Mouse (Mus musculus) cerebral cortex, adult 2 months (tissue): ENCODE data around the gene Fgf8.

ENCODE experiments used
- WGBS: fragments of 180-500 bp; shearing (Covaris S2); methylation state at CpG from one replicate; pipeline ENCODE4 v1.1.7; 2018; 5-methylcytosine and 5-hydroxymethylcytosine counted together

Gene Fgf8

GRCm38 (mm10) chr19:45742218-45742983 lies at the start of gene Fgf8:
Gene Fgf8, minus strand, starts transcription at chr19:45742915.
- 1% methylated on average over 62 of the region's 68 CpGs for WGBS

DNA sequence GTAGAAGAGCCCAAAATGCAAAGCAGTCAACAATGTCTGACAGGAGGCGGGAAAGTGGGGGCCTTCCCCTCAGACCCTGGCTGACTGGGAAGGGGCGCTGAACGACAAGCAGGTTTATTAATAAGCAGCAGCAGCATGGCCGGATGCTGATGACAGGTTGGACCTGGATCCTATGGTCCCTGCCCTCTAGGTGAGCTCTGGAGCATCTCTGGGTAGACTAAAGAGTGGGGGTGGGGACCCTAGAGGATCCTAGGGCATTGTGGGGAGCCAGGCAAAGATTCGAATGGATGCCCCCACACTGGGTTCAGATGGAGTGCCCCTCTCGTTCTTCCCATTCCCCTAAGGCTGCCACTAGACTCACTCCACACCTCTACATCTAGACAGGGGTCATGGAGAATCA lies 49.7 kb upstream of the Fgf8 start:
- 88% methylated on average over 6 of the region's 6 CpGs for WGBS

DNA sequence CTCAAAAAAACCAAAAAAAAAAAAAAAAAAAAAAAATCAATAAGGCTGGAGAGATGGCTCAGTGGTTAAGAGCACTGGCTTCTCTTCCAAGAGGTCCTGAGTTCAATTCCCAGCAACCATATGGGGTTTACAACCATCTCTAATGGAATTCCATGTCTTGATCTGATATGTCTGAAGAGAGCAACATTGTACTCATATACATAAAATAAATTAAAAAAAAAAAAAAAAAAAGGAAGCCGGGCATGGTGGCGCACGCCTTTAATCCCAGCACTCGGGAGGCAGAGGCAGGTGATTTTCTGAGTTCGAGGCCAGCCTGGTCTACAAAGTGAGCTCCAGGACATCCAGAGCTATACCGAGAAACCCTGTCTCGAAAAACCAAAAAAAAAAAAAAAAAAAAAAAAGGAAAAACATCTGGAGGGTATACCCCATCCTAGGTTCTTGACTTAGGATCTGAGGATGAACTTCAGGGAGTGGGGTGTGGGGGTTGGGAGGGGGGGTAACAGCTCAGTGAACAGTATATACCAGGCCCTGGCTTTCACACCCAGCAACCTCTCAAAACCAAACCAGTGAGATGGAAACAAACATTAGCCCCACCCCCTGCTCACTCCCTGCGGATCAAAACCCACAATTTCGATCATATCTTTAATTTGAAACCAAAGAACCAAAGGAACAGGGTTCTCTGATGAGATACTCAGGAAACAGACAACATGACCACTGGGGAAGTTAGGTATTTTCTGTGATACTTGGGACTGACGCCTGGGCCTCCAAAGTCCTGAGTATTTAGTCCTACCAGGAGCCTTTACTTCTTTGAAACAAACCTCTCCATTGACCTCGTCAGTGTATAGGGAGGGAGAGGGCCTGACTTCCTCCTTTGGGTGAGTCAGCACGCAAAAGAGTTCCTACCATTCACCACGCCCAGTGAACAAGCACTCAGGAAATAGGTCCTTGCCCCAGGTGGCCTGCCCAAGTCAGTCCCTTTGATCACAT lies 47.5 kb upstream of the Fgf8 start:
- WGBS = 80% methylated on average over 13 of the region's 13 CpGs

- WGBS = 81% methylated on average over 7 of the region's 7 CpGs
These were observed 46.6 kb upstream of the Fgf8 start for GRCm38 (mm10) chr19:45789365-45789764.

- WGBS = 75% methylated on average over 4 of the region's 4 CpGs
These were observed 45.6 kb upstream of the Fgf8 start for GRCm38 (mm10) chr19:45788337-45788736.

GRCm38 (mm10) chr19:45787450-45787849 lies 44.7 kb upstream of the Fgf8 start:
- 72% methylated on average over 3 of the region's 3 CpGs for WGBS

DNA sequence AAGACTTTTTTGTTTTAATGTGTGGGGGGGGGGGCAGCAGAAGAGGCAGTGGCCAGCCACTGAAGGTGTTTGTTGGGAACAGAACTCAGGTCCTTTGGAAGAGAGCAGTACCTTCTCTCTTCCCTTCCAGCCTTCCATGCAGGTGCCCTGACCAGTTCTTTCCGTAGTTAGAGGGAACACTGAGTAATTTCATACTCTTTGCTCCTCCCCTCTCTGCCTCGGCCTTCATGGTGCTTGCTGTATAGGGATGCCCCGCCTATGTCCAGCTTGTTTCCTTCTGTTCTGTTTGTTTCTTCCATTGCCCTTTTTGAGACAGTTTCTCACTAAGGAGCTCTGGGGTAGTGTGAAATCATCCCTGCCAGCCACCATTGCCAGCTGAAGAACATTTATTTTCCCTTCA lies 42.8 kb upstream of the Fgf8 start:
- 51% methylated on average over 3 of the region's 3 CpGs for WGBS

DNA sequence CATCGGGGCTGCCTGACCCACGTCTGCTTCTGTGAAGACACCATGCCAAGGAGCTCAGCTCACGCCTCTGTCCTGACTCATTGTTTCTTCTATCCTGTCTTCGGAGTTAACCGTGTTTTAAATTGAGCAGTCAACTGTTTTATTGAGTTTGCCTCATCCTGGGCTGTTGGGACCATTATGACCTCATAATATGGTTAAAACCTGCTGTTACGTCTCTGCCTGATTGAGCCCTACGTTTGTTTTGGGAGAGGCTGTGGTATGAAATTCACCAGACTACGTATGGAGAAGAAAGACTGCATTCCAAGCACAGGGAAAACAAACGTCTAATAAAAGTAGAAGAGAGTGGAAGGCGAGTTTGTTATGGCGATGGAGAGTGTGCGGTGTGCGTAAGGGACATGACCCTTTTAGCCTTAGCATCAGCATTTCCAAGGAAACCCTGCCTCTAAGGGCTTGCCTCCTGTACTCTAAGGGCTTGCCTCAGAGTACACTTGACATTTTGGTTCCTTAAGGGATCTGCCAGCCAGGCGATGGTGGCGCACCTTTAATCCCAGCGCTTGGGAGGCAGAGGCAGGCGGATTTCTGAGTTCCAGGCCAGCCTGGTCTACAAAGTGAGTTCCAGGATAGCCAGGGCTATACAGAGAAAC lies 41.3 kb upstream of the Fgf8 start:
- WGBS = 31% methylated on average over 17 of the region's 17 CpGs

DNA sequence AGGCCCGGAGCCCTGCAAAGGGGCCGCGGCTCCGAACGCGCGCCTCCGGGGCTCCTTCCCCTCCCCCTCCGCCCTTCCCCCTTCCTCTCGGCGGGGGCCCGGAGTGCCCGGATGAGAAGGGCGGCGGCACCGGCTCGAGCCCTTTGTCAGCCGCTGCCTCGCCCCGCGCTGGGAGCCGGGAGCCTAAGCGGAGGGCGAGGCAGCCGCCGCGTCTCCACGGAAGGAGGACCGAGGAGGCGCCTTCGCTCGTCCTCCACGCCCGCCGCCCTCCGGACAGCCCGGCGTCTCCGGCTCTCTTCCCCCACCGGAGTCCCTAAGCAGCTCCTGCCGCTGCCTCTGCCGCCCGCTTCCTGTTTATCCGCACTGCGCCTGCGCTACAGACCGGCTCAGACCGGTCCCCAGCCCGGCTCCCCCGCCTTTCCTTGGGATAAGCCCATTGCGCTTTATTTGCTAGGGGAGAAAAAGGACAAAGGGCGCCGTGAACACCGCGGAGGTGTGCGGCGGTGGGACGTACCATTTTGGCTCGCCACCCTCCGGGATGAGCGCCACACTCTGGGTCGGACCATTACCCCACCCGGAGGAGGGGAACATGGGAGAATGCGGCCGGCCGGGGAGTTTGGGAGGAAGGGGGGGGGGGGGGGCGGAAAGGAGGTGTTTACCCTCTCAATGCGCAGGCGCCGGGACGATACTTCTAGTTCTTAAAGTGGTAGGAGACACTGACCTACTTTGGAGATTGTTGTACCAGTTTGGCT lies 40.6 kb upstream of the Fgf8 start, which contains the start of gene Mgea5:
TSS of gene Mgea5 (minus strand) at position 657 of the 752 bp plus-strand sequence.
- 1% methylated on average over 68 of the region's 71 CpGs for WGBS

GRCm38 (mm10) chr19:45782315-45783001 lies 39.7 kb upstream of the Fgf8 start:
- WGBS = 1% methylated on average over 36 of the region's 36 CpGs

GRCm38 (mm10) chr19:45781676-45782075 lies 39.0 kb upstream of the Fgf8 start:
- 25% methylated on average over 8 of the region's 8 CpGs for WGBS

DNA sequence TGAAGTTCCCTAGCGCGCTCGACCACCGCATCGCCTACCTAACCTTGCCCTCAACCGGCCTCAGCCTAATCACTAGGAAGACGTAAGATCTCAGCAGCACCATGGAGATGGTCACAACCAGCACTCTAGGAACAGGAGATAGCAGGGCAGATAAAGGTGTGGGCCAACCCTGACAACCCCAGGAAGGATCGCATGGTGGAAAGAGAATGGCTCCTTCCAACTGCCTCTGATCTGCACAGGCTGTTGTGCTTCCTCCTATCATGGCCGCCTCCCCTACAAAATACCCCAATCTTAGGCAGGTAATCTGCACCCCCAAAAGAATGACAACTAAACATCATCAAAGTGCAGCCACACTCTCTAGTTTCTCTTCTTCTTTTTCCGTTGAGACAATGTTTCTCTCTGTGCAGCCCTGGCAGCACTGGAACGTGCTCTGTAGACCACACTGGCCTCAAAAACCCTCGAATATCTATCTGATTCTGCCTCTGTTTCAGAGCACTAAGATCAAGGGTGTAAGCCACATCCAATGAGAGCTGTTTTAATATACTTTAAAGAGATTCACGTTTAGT lies 37.7 kb upstream of the Fgf8 start:
- WGBS = 53% methylated on average over 13 of the region's 13 CpGs

DNA sequence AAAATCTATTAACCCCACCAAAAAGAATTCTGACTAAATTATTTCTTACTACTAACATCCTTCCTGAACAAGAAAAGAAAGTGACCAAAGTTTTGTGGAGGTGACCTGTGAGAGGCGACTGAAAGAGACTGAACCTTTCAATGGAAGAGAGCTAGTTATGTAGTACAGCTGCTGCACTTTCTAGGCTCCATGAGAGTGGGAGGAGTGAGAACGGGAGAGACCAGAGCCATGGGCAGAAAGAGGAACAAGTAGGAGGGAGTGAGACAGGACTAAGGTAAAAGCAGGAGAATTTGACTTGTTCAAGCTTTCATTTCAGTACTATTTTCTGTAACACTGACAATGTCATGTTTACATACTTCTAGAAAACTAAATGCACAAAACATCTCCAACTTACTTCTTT lies 32.8 kb upstream of the Fgf8 start:
- 48% methylated on average over 2 of the region's 2 CpGs for WGBS

GRCm38 (mm10) chr19:45771501-45771900 lies 28.8 kb upstream of the Fgf8 start:
- 66% methylated on average over 5 of the region's 5 CpGs for WGBS

DNA sequence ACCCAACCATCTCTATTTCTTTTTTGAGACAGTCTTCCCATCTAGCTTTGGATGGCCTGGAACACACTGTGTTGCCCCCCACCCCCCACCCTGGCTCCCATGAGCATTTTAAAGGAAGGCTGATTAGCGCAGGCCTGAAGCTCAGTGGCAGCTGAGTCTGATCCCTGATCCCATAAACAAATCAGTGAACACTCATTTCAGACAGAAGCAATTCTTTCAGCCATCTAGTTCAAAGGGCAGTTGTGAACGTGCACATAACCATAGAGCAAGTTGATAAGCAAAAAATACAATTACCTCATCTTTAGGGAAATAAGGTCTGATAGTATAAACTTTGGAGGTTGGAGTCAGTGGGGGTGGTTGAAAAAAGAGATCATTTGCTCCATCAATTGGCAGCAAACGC lies 18.1 kb upstream of the Fgf8 start:
- WGBS = 86% methylated on average over 3 of the region's 3 CpGs

DNA sequence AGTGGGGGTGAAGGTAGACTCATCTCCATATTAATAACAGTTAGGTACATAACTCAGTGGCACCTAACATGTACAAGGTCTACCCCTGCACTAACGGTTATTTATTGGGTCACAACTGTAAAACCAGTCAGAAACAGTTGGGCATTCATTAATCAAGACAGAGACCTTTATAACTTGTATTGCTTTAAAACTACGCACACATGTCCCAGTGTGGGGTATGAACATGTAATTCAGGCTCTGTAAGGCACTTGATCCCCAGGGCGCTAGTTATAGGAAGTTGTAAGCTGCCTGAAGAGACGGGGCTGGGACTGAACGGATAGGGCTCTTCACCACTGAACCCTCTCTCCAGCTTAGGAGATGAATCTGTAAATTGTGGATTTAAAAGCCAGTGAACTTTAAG lies 16.0 kb upstream of the Fgf8 start:
- WGBS = 86% methylated on average over 5 of the region's 5 CpGs

DNA sequence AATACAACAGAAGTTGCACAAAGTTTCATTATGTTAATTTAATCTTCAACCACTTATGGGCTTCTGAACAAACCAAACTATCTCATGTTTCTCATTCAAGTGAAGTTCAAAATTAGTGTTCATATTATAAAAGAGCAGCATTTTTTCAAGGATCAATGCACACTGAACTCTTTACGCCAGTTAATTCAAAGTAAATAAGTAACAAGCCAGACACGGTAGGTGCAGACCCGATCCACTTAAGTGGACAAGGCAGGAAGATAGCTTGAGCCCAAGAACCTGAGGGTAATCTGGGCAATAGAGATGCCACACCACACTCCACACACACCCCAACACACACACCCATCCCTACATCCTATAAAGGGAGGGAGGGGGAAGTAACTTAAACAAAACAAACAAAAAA lies 10.8 kb upstream of the Fgf8 start:
- WGBS = 93% methylated on average over 3 of the region's 3 CpGs

GRCm38 (mm10) chr19:45751881-45752280 lies 9.2 kb upstream of the Fgf8 start:
- WGBS = 89% methylated on average over 7 of the region's 7 CpGs

DNA sequence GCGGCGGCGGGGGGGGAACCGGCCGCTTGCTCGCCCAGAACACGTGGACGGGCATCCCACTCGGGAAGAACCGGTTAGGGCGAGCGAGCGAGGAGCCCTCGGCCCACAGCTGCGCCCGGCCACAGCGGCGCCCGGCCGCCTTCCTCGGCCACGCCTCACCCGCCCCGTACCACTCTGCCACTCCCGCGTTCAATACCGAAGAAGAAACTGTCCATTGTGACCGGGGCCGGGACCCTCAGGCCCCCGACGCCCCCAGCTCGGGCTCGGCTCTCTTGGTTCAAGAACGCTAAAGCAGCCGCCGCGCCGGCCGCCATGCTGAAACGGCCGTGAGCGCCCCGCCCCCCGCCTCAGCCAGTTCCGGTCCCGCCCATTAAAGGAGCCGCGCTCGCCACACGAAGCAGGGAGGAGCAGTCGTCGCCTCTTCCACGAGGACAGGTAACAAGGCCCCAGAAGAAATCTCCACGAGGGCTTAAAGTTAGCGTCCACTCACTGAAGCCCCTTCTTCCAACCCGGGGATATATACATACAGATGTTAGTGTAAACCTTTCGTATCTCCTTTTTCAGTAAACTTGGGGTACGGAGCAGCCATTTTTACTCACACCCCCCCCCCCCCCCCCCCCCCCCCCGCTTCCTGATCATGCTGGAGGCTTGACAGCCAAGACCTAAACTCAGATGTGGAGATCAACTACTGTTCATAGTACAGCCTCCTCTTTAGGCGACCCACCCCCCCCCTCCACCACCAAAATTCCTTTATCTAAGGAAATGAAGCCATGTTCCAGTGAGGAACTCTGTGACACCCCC lies 6.7 kb upstream of the Fgf8 start, which contains the start of gene Npm3:
TSS of gene Npm3 (minus strand) at position 349 of the 801 bp plus-strand sequence.
- WGBS = under 1% methylated on average over 59 of the region's 60 CpGs
